Mouse (Mus musculus): ENCODE data around the gene Tagln2. TPM values are rescaled to one million over a fixed set of nuclear protein-coding genes. Genes with fewer than 3 reads are reported as not detected.

The Tagln2 gene
- polyA plus RNA-seq, 1 experiment from 2014 or later, result 53.0 TPM

DNA sequence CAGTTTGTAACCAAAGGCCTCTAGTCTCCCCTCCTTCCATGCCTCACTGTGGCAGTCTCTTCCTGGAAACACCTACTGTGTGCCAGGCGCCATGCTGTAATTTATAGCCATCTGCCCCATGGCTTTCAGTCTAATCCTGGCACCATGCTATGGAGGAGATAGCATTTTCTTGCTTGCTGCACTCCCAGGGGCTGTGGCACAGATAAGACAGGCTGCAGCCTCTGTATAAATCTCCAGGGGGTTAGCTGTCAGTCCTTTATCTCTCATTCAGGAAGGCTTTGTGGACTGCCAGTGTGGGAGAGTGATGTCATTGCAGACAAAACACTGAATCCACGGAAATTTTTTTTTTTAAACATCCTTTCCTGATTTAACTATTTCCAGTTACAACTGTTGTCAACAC lies 8.3 kb downstream of the Tagln2 start:
- Histone ChIP-seq H3K27ac (no peak overlapping the region), H3K9ac (no peak overlapping the region), H3K4me3 (replicated peaks; ENCODE audit: low read length) (no peak overlapping the region), H3K36me3 (replicated peaks; ENCODE audit: control insufficient read depth, insufficient read depth) (no peaks in the 10 kb centered on the region), H3K27me3 (ENCODE audit: control insufficient read depth, insufficient read depth, low read length) (no peaks in the 10 kb centered on the region), H3K9me3 (ENCODE audit: control insufficient read depth, low read length) (no peaks in the 10 kb centered on the region), H3K4me2 (replicated peaks) (no peak overlapping the region), H3K4me1 (replicated peaks; ENCODE audit: control insufficient read depth, insufficient read depth, low read length) (peaks cover 14% of the 10 kb centered on the region; the same call in 1 of the 2 replicates)
- DNase-seq (ENCODE audit: low spot score), result no peak
- ATAC-seq (ENCODE audit: low FRiP score), result no peak
- WGBS, result 44% methylated on average over 2 of the region's 2 CpGs

DNA sequence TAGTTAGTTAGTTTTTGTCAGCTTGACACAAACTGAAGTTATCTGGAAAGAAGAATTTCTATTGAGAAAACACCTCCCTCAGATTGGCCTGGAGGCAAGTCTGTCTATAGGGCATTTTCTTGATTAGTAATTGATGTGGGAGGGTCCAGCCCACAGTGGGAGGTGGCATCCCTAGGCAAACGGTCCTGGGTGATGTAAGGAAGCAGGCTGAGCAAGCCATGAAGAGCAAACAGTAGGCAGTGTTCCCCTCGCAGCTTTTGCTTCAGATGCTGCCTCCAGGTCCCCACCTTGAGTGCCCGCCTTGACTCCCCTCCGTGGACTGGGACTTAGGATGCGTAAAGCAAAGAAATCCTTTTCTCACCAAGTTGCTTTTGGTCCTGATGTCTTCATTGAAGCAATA lies 9.4 kb downstream of the Tagln2 start:
- Histone ChIP-seq H3K4me2 (replicated peaks) (no peak overlapping the region), H3K4me3 (replicated peaks; ENCODE audit: low read length) (no peak overlapping the region), H3K4me1 (replicated peaks; ENCODE audit: control insufficient read depth, insufficient read depth, low read length) (0 out of 2 replicates have a peak, but pooled peaks cover 7% of the 10 kb centered on the region), H3K9me3 (ENCODE audit: control insufficient read depth, low read length) (no peaks in the 10 kb centered on the region), H3K36me3 (replicated peaks; ENCODE audit: control insufficient read depth, insufficient read depth) (no peaks in the 10 kb centered on the region), H3K27me3 (ENCODE audit: control insufficient read depth, insufficient read depth, low read length) (no peaks in the 10 kb centered on the region), H3K9ac (no peak overlapping the region), H3K27ac (no peak overlapping the region)
- ATAC-seq (ENCODE audit: low FRiP score) (no peak), DNase-seq (ENCODE audit: low spot score) (no peak)
- WGBS, result 80% methylated on average over 5 of the region's 5 CpGs

DNA sequence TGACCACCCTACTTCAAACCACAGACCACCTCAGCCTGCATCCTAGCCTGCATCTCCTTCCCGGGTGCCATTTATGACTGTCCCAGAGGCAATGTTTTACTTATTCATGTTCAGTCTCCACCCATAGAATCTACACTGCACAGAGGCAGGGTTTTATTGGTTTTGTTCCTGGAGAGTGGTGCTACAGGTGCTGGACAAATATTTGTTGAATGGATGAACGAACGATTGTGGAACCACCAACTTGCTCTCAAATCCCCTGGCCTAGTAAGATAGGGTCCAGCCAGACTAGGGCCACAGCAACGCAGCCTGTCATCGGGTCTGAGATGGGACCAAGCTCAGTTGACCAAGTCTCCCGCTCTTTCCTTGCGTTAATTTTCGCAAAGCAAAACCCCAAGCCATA lies 10.1 kb downstream of the Tagln2 start:
- H3K9ac ChIP-seq, result no peak overlapping the region
- no peaks in the 10 kb centered on the region for H3K9me3 ChIP-seq (ENCODE audit: control insufficient read depth, low read length)
- H3K27ac ChIP-seq, result no peak overlapping the region
- H3K4me3 ChIP-seq (replicated peaks; ENCODE audit: low read length), result no peak overlapping the region
- 0 out of 2 replicates have a peak, but pooled peaks cover 4% of the 10 kb centered on the region for H3K4me1 ChIP-seq (replicated peaks; ENCODE audit: control insufficient read depth, insufficient read depth, low read length)
- no peaks in the 10 kb centered on the region for H3K27me3 ChIP-seq (ENCODE audit: control insufficient read depth, insufficient read depth, low read length)
- no peaks in the 10 kb centered on the region for H3K36me3 ChIP-seq (replicated peaks; ENCODE audit: control insufficient read depth, insufficient read depth)
- no peak overlapping the region for H3K4me2 ChIP-seq (replicated peaks)
- DNase-seq (ENCODE audit: low spot score) (no peak), ATAC-seq (ENCODE audit: low FRiP score) (no peak)
- WGBS, result 47% methylated on average over 8 of the region's 8 CpGs

DNA sequence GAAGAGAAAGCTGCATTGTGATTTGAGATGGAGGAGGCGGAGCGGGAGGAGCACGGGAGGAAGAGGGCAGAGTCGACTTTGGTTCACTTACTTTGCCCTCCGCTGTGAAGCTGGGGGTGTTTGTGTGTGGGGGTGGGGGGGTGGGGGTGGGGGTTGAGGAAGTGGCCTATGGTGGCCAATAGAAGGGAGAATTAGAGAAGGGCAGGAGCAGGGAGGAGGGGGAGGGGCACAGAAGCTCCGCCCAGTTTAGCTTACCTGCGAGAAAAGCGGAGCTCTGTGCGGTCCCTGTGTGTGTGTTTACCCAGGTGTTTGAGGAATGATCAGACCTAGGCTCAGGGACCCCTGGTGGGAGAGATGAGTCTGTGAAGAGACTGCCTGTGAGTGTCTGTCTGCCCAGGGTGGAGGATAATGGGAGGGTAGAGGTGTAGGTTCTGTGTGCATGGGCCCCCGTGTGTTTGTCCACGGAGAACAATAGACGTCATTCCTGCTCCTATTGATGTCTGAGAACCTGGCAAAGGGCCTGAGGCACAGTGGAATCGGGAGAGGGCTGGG lies 10.7 kb downstream of the Tagln2 start:
- H3K36me3 ChIP-seq (replicated peaks; ENCODE audit: control insufficient read depth, insufficient read depth), result no peaks in the 10 kb centered on the region
- no peak overlapping the region for H3K27ac ChIP-seq
- H3K4me3 ChIP-seq (replicated peaks; ENCODE audit: low read length), result no peak overlapping the region
- DNase-seq (ENCODE audit: low spot score) (no peak), ATAC-seq (ENCODE audit: low FRiP score) (peak; percentile 32; the same call in 1 of the 2 replicates)
- H3K27me3 ChIP-seq (ENCODE audit: control insufficient read depth, insufficient read depth, low read length), result no peaks in the 10 kb centered on the region
- H3K4me2 ChIP-seq (replicated peaks), result no peak overlapping the region
- no peak overlapping the region for H3K9ac ChIP-seq
- H3K4me1 ChIP-seq (replicated peaks; ENCODE audit: control insufficient read depth, insufficient read depth, low read length), result 0 out of 2 replicates have a peak, but pooled peaks cover 4% of the 10 kb centered on the region
- WGBS, result 30% methylated on average over 13 of the region's 13 CpGs
- no peaks in the 10 kb centered on the region for H3K9me3 ChIP-seq (ENCODE audit: control insufficient read depth, low read length)

DNA sequence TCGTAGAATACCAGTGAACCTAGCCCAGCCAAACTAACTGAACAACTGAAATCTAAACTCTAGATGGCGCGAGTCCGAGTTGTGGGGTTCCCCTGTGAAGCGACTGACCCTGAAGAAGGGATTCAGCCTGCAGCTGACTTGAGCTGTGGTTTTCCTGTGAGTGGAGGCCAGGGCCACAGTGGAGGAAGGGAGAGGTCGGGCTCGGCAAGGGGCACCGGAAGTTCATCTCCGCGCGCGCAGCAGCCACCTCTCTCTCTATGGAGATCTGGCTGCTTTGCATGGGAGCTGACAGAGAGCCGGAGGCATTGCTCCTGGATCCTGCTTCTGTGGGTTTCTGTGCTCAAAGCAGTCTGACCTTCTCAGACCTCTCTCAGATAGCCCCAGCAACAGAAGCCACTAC lies 13.1 kb downstream of the Tagln2 start:
- Histone ChIP-seq H3K4me2 (replicated peaks) (peak overlapping the region; percentile 17; the same call in 1 of the 2 replicates), H3K4me1 (replicated peaks; ENCODE audit: control insufficient read depth, insufficient read depth, low read length) (0 out of 2 replicates have a peak, but pooled peaks cover 7% of the 10 kb centered on the region), H3K4me3 (replicated peaks; ENCODE audit: low read length) (no peak overlapping the region), H3K9ac (no peak overlapping the region), H3K36me3 (replicated peaks; ENCODE audit: control insufficient read depth, insufficient read depth) (no peaks in the 10 kb centered on the region), H3K27me3 (ENCODE audit: control insufficient read depth, insufficient read depth, low read length) (no peaks in the 10 kb centered on the region), H3K27ac (no peak overlapping the region), H3K9me3 (ENCODE audit: control insufficient read depth, low read length) (peaks cover 5% of the 10 kb centered on the region; the same call in 1 of the 2 replicates)
- WGBS, result 31% methylated on average over 13 of the region's 13 CpGs
- ATAC-seq (ENCODE audit: low FRiP score), result no peak
- DNase-seq (ENCODE audit: low spot score), result no peak

DNA sequence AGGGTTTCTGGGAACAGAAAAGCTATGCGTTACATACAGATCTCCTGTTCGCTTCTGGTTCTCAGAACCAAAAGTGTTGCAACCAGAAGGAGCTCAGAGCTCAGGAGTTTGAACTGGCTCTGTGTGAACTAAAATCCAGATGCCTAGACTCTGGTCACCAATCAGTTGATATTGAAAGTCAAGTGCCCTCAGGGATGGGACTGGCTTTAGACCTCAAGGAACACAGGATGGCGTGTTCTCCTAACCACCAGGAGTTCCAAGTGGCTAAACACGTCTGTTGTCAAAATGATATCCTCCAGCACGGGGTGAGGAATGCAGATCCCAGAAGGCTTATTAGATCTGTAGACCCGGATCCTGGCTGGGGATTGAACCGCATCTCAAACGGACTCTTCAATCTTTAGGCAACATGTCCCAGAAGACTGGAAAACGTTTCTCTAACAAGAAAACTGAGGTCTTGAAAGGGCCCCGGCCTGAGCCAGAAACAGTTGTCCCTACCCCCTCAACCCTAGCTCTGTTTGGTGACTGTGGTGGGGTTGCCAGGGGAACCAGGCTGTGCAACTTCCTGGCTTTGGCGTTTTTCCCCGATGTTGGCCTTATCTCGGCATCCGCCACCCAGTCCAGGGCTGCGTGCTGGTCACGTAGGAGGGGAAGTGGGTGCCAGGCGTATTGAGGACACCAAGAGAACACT lies 13.8 kb downstream of the Tagln2 start:
- 0 out of 2 replicates have a peak, but pooled peaks cover 7% of the 10 kb centered on the region for H3K4me1 ChIP-seq (replicated peaks; ENCODE audit: control insufficient read depth, insufficient read depth, low read length)
- H3K9me3 ChIP-seq (ENCODE audit: control insufficient read depth, low read length), result peaks cover 7% of the 10 kb centered on the region; the same call in 1 of the 2 replicates
- no peak overlapping the region for H3K27ac ChIP-seq
- H3K36me3 ChIP-seq (replicated peaks; ENCODE audit: control insufficient read depth, insufficient read depth), result no peaks in the 10 kb centered on the region
- no peak overlapping the region for H3K4me2 ChIP-seq (replicated peaks)
- no peaks in the 10 kb centered on the region for H3K27me3 ChIP-seq (ENCODE audit: control insufficient read depth, insufficient read depth, low read length)
- no peak for DNase-seq (ENCODE audit: low spot score)
- 72% methylated on average over 17 of the region's 17 CpGs for WGBS
- H3K9ac ChIP-seq, result no peak overlapping the region
- H3K4me3 ChIP-seq (replicated peaks; ENCODE audit: low read length), result no peak overlapping the region
- peak; percentile 41; the same call in 1 of the 2 replicates for ATAC-seq (ENCODE audit: low FRiP score)

DNA sequence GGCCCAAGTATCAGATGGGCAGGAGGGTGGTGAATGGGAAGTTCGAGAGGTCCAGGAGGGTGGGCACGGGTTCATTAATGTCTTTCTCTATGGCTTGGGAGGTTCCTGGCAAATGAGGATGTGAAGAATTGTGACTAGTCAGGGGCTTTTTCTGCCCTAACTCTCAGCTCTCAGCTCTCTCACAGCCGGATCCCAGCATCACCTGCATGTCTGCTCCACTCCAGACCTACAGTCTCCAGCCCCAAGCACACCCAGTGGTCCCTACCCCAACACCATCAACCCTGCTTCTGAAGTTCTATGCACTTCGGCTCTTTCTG lies 14.3 kb downstream of the Tagln2 start:
- Histone ChIP-seq H3K4me2 (replicated peaks) (no peak overlapping the region), H3K4me3 (replicated peaks; ENCODE audit: low read length) (no peak overlapping the region), H3K27me3 (ENCODE audit: control insufficient read depth, insufficient read depth, low read length) (no peaks in the 10 kb centered on the region), H3K4me1 (replicated peaks; ENCODE audit: control insufficient read depth, insufficient read depth, low read length) (0 out of 2 replicates have a peak, but pooled peaks cover 7% of the 10 kb centered on the region), H3K36me3 (replicated peaks; ENCODE audit: control insufficient read depth, insufficient read depth) (no peaks in the 10 kb centered on the region), H3K27ac (no peak overlapping the region), H3K9ac (no peak overlapping the region), H3K9me3 (ENCODE audit: control insufficient read depth, low read length) (peaks cover 7% of the 10 kb centered on the region; the same call in 1 of the 2 replicates)
- WGBS, result 81% methylated on average over 4 of the region's 4 CpGs
- DNase-seq (ENCODE audit: low spot score) (no peak), ATAC-seq (ENCODE audit: low FRiP score) (no peak)

DNA sequence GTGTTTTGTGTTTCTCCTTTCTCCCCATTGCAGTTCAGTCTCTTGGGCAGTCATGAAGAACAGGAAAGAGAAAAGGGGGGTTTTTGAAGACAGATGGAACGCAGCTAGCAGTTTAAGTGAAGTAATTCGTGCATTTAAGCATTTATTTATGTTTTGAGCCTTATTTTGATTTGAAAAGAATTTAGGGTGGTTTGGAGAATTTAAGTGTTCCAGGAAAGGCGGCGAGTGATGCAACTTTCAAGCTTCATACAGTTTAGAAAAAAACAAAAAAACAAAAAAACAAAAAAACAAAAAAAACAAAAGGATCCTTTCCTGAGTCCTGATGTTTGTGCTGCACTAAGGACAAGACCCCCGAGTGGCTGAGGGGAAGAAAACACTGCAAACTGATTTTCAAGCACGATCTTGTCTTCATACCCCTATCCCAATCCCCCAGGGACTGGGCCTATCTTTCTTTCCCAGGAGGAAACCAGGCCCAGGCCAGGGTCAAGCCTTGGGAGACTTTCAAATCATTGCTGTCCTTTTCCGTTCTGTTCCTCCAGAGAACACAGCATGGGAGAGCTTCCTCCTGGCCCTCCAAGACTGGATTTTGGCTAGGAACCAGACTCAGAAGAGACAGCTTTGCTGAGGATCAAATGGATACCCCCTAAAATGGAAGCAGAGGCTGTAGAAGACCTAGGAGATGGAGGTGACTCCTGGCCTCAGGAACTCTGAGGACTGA lies 14.9 kb downstream of the Tagln2 start:
- H3K36me3 ChIP-seq (replicated peaks; ENCODE audit: control insufficient read depth, insufficient read depth), result no peaks in the 10 kb centered on the region
- 84% methylated on average over 7 of the region's 7 CpGs for WGBS
- H3K4me2 ChIP-seq (replicated peaks), result no peak overlapping the region
- no peaks in the 10 kb centered on the region for H3K27me3 ChIP-seq (ENCODE audit: control insufficient read depth, insufficient read depth, low read length)
- ATAC-seq (ENCODE audit: low FRiP score), result no peak
- H3K9ac ChIP-seq, result no peak overlapping the region
- H3K4me1 ChIP-seq (replicated peaks; ENCODE audit: control insufficient read depth, insufficient read depth, low read length), result 0 out of 2 replicates have a peak, but pooled peaks cover 7% of the 10 kb centered on the region
- no peak for DNase-seq (ENCODE audit: low spot score)
- no peak overlapping the region for H3K4me3 ChIP-seq (replicated peaks; ENCODE audit: low read length)
- H3K9me3 ChIP-seq (ENCODE audit: control insufficient read depth, low read length), result peaks cover 7% of the 10 kb centered on the region; the same call in 1 of the 2 replicates
- H3K27ac ChIP-seq, result no peak overlapping the region

DNA sequence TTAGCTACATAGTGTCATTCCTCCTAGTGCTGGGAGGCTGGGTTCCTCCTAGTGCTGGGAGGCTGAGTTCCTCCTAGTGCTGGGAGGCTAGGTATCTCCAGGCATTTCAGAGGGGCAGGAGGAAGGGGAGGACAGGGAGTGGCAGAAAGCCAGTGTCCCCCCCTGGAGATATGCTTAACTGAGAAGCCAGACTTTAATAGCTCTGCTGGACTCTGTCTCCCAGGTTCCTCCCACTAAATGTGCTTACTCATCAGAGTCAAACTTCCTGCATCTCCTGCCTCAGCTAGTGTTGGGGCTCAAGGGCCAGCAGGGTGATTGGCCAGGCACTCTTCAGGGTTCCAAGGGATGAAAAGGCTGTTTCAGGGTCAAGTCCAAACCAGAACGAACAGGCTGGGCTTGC lies 15.5 kb downstream of the Tagln2 start:
- no peak overlapping the region for H3K9ac ChIP-seq
- peaks cover 7% of the 10 kb centered on the region; the same call in 1 of the 2 replicates for H3K4me1 ChIP-seq (replicated peaks; ENCODE audit: control insufficient read depth, insufficient read depth, low read length)
- DNase-seq (ENCODE audit: low spot score) (no peak), ATAC-seq (ENCODE audit: low FRiP score) (no peak)
- H3K9me3 ChIP-seq (ENCODE audit: control insufficient read depth, low read length), result peaks cover 7% of the 10 kb centered on the region; the same call in 1 of the 2 replicates
- 70% methylated on average over 1 of the region's 1 CpGs for WGBS
- H3K27ac ChIP-seq, result no peak overlapping the region
- H3K36me3 ChIP-seq (replicated peaks; ENCODE audit: control insufficient read depth, insufficient read depth), result no peaks in the 10 kb centered on the region
- no peak overlapping the region for H3K4me2 ChIP-seq (replicated peaks)
- H3K27me3 ChIP-seq (ENCODE audit: control insufficient read depth, insufficient read depth, low read length), result no peaks in the 10 kb centered on the region
- no peak overlapping the region for H3K4me3 ChIP-seq (replicated peaks; ENCODE audit: low read length)

Measured in hindbrain, embryonic 14.5 days (tissue).